Mouse (Mus musculus) midbrain, embryonic 14.5 days (tissue): ENCODE data around the gene Ces2f. TPM values are rescaled to one million over a fixed set of nuclear protein-coding genes. Genes with fewer than 3 reads are reported as not detected.
"Not testable (repeated sequence)": the region's sequence is repeated elsewhere in the genome, so short reads cannot be mapped to it uniquely, and the experiment has no call there.

Experiments used
- ATAC-seq: fragments of 200-750 bp; cut with Nextera tagmentation; 2 replicates; pipeline ENCODE4 v1.8.0; 2017; ENCODE audit warnings: moderate number of reproducible peaks, moderate library complexity; ENCODE audit not compliant: low FRiP score, low TSS enrichment
- DNase-seq: peaks from one replicate; pipeline ENCODE4 v3.0.0-alpha.2; 2015
- H3K27ac ChIP-seq: fragments of 300-500 bp; sonication (generic); replicated peaks from 2 replicates; pipeline ENCODE4 v1.5.1; 2014; ENCODE audit warnings: mild to moderate bottlenecking, low read depth, low read length, moderate library complexity
- H3K27me3 ChIP-seq: fragments of 300-500 bp; sonication (generic); 2 replicates; pipeline ENCODE4 v1.6.1; 2014; ENCODE audit warnings: low read length, control low read depth, mixed read lengths; ENCODE audit not compliant: control insufficient read depth, insufficient read depth
- H3K36me3 ChIP-seq: fragments of 300-500 bp; sonication (generic); 2 replicates; pipeline ENCODE4 v1.6.1; 2014; ENCODE audit warnings: low read length, control low read depth; ENCODE audit not compliant: control insufficient read depth, insufficient read depth
- H3K4me1 ChIP-seq: fragments of 300-500 bp; sonication (generic); 2 replicates; pipeline ENCODE4 v1.6.1; 2014; ENCODE audit warnings: mild to moderate bottlenecking, antibody characterized with exemption, low read length, control low read depth; ENCODE audit not compliant: control insufficient read depth, insufficient read depth
- H3K4me2 ChIP-seq: fragments of 300-500 bp; sonication (generic); 2 replicates; pipeline ENCODE4 v1.6.1; 2014; ENCODE audit warnings: mild to moderate bottlenecking, low read length, moderate library complexity
- H3K4me3 ChIP-seq: fragments of 300-500 bp; sonication (generic); replicated peaks from 2 replicates; pipeline ENCODE4 v1.5.1; 2014; ENCODE audit warnings: low read depth, low read length
- H3K9ac ChIP-seq: fragments of 300-500 bp; sonication (generic); replicated peaks from 2 replicates; pipeline ENCODE4 v1.6.1; 2014; ENCODE audit warnings: mild to moderate bottlenecking, low read length, moderate library complexity
- H3K9me3 ChIP-seq: fragments of 300-500 bp; sonication (generic); 2 replicates; pipeline ENCODE4 v1.6.1; 2016; ENCODE audit warnings: low read length, control low read depth, mixed read lengths; ENCODE audit not compliant: control insufficient read depth
- WGBS: fragments of 180-500 bp; shearing (Covaris S2); extraction: QIAGEN DNeasy Blood & Tissue Kit; methylation state at CpG from one replicate; pipeline ENCODE4 v1.1.7; 2014; 5-methylcytosine and 5-hydroxymethylcytosine counted together
- polyA plus RNA-seq: library from polyadenylated mRNA; unstranded; fragments of >200 nt; fragmentation: Nextera tagmentation; extraction: Ambion mirVana; gene quantifications from 2 replicates; pipeline ENCODE4 v1.2.1, GENCODE M21; 2014

The Ces2f gene
- not detected in 2 replicates for polyA plus RNA-seq

GRCm38 (mm10) chr8:104947056-104947455, at the start of gene Ces2f:
Gene Ces2f (plus strand): TSS chr8:104947356.
- ATAC-seq (no peak), DNase-seq (no peak)
- H3K9ac ChIP-seq: no peak within 1 kb of the TSS
- no peaks in the 10 kb centered on the region for H3K9me3 ChIP-seq
- WGBS: 92% methylated on average over 4 of the region's 4 CpGs
- no peaks in the 10 kb centered on the region for H3K27me3 ChIP-seq
- no peaks in the 10 kb centered on the region for H3K4me1 ChIP-seq
- H3K4me2 ChIP-seq: no peak within 1 kb of the TSS
- no peaks in the 10 kb centered on the region for H3K36me3 ChIP-seq
- no peak within 1 kb of the TSS for H3K4me3 ChIP-seq
- H3K27ac ChIP-seq: no peak within 1 kb of the TSS

GRCm38 (mm10) chr8:104901746-104902145, 45.4 kb upstream of the Ces2f start:
- Histone ChIP-seq H3K27me3 (no peaks in the 10 kb centered on the region), H3K9me3 (no peaks in the 10 kb centered on the region), H3K4me2 (no peak overlapping the region), H3K4me3 (no peak overlapping the region), H3K4me1 (no peaks in the 10 kb centered on the region), H3K9ac (no peak overlapping the region), H3K36me3 (no peaks in the 10 kb centered on the region), H3K27ac (no peak overlapping the region)
- DNase-seq: no peak
- no peak for ATAC-seq
- WGBS: 87% methylated on average over 2 of the region's 2 CpGs

GRCm38 (mm10) chr8:104907111-104907510, 40.0 kb upstream of the Ces2f start:
- no peak overlapping the region for H3K9ac ChIP-seq
- 63% methylated on average over 1 of the region's 1 CpGs for WGBS
- DNase-seq: no peak
- H3K36me3 ChIP-seq: no peaks in the 10 kb centered on the region
- no peak overlapping the region for H3K4me3 ChIP-seq
- no peaks in the 10 kb centered on the region for H3K9me3 ChIP-seq
- H3K4me2 ChIP-seq: no peak overlapping the region
- H3K27me3 ChIP-seq: no peaks in the 10 kb centered on the region
- H3K27ac ChIP-seq: no peak overlapping the region
- ATAC-seq: no peak
- no peaks in the 10 kb centered on the region for H3K4me1 ChIP-seq

GRCm38 (mm10) chr8:104909021-104909420, 38.1 kb upstream of the Ces2f start:
- not testable (repeated sequence) for H3K36me3 ChIP-seq, H3K4me3 ChIP-seq, H3K4me2 ChIP-seq, H3K4me1 ChIP-seq, H3K27me3 ChIP-seq, H3K27ac ChIP-seq, DNase-seq, H3K9me3 ChIP-seq, ATAC-seq, H3K9ac ChIP-seq
- WGBS: 75% methylated on average over 1 of the region's 1 CpGs

- WGBS: 95% methylated on average over 10 of the region's 10 CpGs
- H3K27me3 ChIP-seq, H3K9me3 ChIP-seq, H3K4me2 ChIP-seq, H3K4me3 ChIP-seq, H3K36me3 ChIP-seq, H3K27ac ChIP-seq, H3K9ac ChIP-seq, DNase-seq, ATAC-seq, H3K4me1 ChIP-seq: not testable (repeated sequence)
Observed at GRCm38 (mm10) chr8:104909651-104910050, 37.5 kb upstream of the Ces2f start.

- H3K4me2 ChIP-seq: no peak within 1 kb of the TSS
- H3K4me1 ChIP-seq: no peaks in the 10 kb centered on the region
- H3K36me3 ChIP-seq: no peaks in the 10 kb centered on the region
- no peak for ATAC-seq
- WGBS: 82% methylated on average over 5 of the region's 5 CpGs
- H3K9ac ChIP-seq: no peak within 1 kb of the TSS
- no peaks in the 10 kb centered on the region for H3K27me3 ChIP-seq
- no peak for DNase-seq
- H3K9me3 ChIP-seq: no peaks in the 10 kb centered on the region
- H3K4me3 ChIP-seq: no peak within 1 kb of the TSS
- no peak within 1 kb of the TSS for H3K27ac ChIP-seq
Observed at GRCm38 (mm10) chr8:104925972-104926596, 21.1 kb upstream of the Ces2f start, which contains the start of gene Ces2e. Gene Ces2e (plus strand): TSS chr8:104926260.

GRCm38 (mm10) chr8:104927301-104927700, 19.9 kb upstream of the Ces2f start:
- no peak overlapping the region for H3K9ac ChIP-seq
- DNase-seq (no peak), ATAC-seq (no peak)
- no peak overlapping the region for H3K27ac ChIP-seq
- no peaks in the 10 kb centered on the region for H3K9me3 ChIP-seq
- H3K4me2 ChIP-seq: no peak overlapping the region
- no peak overlapping the region for H3K4me3 ChIP-seq
- 90% methylated on average over 3 of the region's 3 CpGs for WGBS
- H3K4me1 ChIP-seq: no peaks in the 10 kb centered on the region
- H3K27me3 ChIP-seq: no peaks in the 10 kb centered on the region
- H3K36me3 ChIP-seq: no peaks in the 10 kb centered on the region

GRCm38 (mm10) chr8:104944665-104945064, 2.5 kb upstream of the Ces2f start:
- Histone ChIP-seq H3K36me3 (no peaks in the 10 kb centered on the region), H3K27me3 (no peaks in the 10 kb centered on the region), H3K9me3 (no peaks in the 10 kb centered on the region), H3K4me3 (no peak overlapping the region), H3K4me1 (no peaks in the 10 kb centered on the region), H3K9ac (no peak overlapping the region), H3K27ac (no peak overlapping the region), H3K4me2 (no peak overlapping the region)
- ATAC-seq (no peak), DNase-seq (no peak)
- WGBS: 79% methylated on average over 2 of the region's 2 CpGs

GRCm38 (mm10) chr8:104949031-104949430, 1.9 kb downstream of the Ces2f start:
- Histone ChIP-seq H3K9ac (no peak overlapping the region), H3K27ac (no peak overlapping the region), H3K4me2 (no peak overlapping the region), H3K4me1 (no peaks in the 10 kb centered on the region), H3K9me3 (no peaks in the 10 kb centered on the region), H3K27me3 (no peaks in the 10 kb centered on the region), H3K36me3 (no peaks in the 10 kb centered on the region), H3K4me3 (no peak overlapping the region)
- WGBS: 88% methylated on average over 5 of the region's 5 CpGs
- ATAC-seq: no peak
- no peak for DNase-seq
